Mouse (Mus musculus) olfactory bulb, adult 2 months (tissue): ENCODE data around the gene Sctr. TPM values are rescaled to one million over a fixed set of nuclear protein-coding genes. Genes with fewer than 3 reads are reported as not detected.

ENCODE experiments used
- H3K27ac ChIP-seq: fragments of 200-500 bp; 2 replicates; pipeline ENCODE4 v1.5.1; 2012; ENCODE audit warnings: low read depth, low read length; ENCODE audit not compliant: insufficient read depth
- H3K4me1 ChIP-seq: fragments of 200-500 bp; 2 replicates; pipeline ENCODE4 v1.6.1; 2012; ENCODE audit warnings: low read length; ENCODE audit not compliant: control insufficient read depth, insufficient read depth
- H3K4me3 ChIP-seq: fragments of 200-500 bp; 2 replicates; pipeline ENCODE4 v1.5.1; 2012; ENCODE audit warnings: mild to moderate bottlenecking, low read depth, low read length, moderate library complexity; ENCODE audit not compliant: insufficient read depth
- CTCF ChIP-seq: fragments of 200-500 bp; IDR thresholded peaks from 2 replicates; pipeline ENCODE4 v1.5.1; 2012; ENCODE audit warnings: low read depth, mild to moderate bottlenecking, low read length, moderate library complexity; ENCODE audit not compliant: insufficient read depth
- POLR2A ChIP-seq: fragments of 200-500 bp; IDR thresholded peaks from 2 replicates; pipeline ENCODE4 v1.6.1; 2012; ENCODE audit warnings: mild to moderate bottlenecking, low read depth, low read length, moderate library complexity; ENCODE audit not compliant: insufficient read depth
- WGBS: fragments of 180-500 bp; shearing (Covaris S2); methylation state at CpG from one replicate; pipeline ENCODE4 v1.1.7; 2018; 5-methylcytosine and 5-hydroxymethylcytosine counted together
- polyA plus RNA-seq: library from polyadenylated mRNA; stranded (reverse); fragments of >200 nt; gene quantifications from 2 replicates; pipeline ENCODE4 v1.2.4, GENCODE M21; 2012; ENCODE audit warnings: low replicate concordance; ENCODE audit not compliant: missing spikeins, insufficient read depth, insufficient read length

Sctr gene
- not detected in 2 replicates for polyA plus RNA-seq

DNA sequence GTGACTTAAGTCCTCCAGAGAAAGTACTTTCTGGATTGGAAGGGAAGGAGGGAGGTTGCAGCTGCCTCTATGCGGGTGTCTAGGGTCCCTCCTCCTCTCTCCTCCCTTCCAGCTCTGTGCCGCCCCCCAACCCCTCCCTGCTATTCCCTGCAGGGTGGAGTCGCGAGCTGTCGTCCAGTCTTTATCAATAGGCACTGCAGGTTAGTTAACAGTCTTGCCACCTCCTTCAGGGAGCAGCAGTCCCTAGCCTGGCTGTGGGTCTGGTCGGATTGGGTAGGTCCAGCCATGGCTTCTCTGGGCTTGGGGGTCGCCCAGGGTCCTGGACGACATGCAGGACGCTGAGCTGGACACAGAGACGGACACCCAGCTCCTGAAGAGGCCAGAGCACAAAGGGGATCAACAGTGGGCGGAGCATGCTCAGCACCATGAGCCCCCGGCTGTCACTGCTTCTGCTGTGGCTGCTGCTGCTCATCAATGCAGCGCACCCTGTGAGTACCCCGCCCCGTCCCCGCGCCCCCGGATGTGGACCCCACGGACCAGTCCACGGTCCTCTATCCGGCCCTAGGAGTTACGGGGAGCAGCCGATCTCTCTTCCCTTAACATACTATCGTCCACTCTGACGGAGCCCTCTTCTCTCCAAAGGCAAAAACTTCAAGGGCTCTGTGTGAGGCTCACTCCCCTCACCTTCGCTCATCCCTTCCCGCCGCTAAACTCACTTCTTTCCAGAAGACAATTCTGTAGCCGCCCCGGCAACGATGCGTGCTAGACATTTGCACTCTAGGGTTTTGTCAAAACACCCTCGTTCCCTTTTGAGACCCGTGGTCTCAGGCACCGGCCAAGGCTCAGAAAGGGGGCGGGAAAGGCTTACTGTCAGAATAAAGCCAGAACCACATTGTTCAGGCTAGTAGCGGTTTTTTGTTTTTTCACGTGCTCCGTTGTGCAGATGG is at the start of gene Sctr:
Gene Sctr, plus strand, starts transcription at position 51 of the 947 bp plus-strand sequence.
- H3K4me3 ChIP-seq: peak within 1 kb of the TSS; percentile 4; the same call in 1 of the 2 replicates
- TF ChIP-seq CTCF (no peak), POLR2A (no peak)
- H3K27ac ChIP-seq: no peak within 1 kb of the TSS
- H3K4me1 ChIP-seq: peaks cover 14% of the 10 kb centered on the region
- 3% methylated on average over 39 of the region's 39 CpGs for WGBS

GRCm38 (mm10) chr1:119957716-119958222 is 48.9 kb upstream of the Sctr start:
- WGBS: 48% methylated on average over 9 of the region's 9 CpGs
- Histone ChIP-seq H3K4me3 (no peak overlapping the region), H3K4me1 (no peaks in the 10 kb centered on the region), H3K27ac (no peak overlapping the region)
- TF ChIP-seq POLR2A: no peak
- no peak for TF ChIP-seq CTCF

GRCm38 (mm10) chr1:119959464-119959863 is 47.2 kb upstream of the Sctr start:
- TF ChIP-seq POLR2A (no peak), CTCF (no peak)
- no peaks in the 10 kb centered on the region for H3K4me1 ChIP-seq
- 92% methylated on average over 4 of the region's 4 CpGs for WGBS
- no peak overlapping the region for H3K27ac ChIP-seq
- H3K4me3 ChIP-seq: no peak overlapping the region

DNA sequence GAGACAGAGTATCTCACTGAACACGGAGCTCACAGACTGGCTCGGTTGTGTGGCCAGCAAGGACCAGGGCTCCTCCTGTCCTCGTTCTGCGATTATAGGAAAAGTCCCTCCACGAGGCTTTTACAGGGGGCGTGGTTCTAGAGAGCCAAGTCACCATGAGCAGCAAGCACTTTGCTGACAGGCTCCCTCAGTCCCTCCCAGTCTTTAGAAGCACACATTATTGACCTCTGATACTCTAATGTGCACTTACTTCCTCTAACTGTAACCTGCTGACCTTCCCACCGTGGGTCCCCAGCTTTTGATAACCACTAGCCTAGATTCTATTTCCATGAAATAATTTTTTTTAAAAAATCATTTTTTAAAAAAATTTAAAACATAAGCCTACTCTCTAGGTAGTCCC is 46.8 kb upstream of the Sctr start:
- TF ChIP-seq POLR2A: no peak
- TF ChIP-seq CTCF: no peak
- Histone ChIP-seq H3K4me3 (no peak overlapping the region), H3K27ac (no peak overlapping the region), H3K4me1 (no peaks in the 10 kb centered on the region)
- WGBS: 78% methylated on average over 7 of the region's 7 CpGs

- 67% methylated on average over 12 of the region's 12 CpGs for WGBS
- no peak overlapping the region for H3K4me3 ChIP-seq
- no peak for TF ChIP-seq POLR2A
- no peak for TF ChIP-seq CTCF
- no peak overlapping the region for H3K27ac ChIP-seq
- no peaks in the 10 kb centered on the region for H3K4me1 ChIP-seq
Measured at GRCm38 (mm10) chr1:119965804-119966514, 40.7 kb upstream of the Sctr start.

GRCm38 (mm10) chr1:119973117-119973516 is 33.6 kb upstream of the Sctr start:
- TF ChIP-seq CTCF (no peak), POLR2A (no peak)
- Histone ChIP-seq H3K4me1 (no peaks in the 10 kb centered on the region), H3K27ac (no peak overlapping the region), H3K4me3 (no peak overlapping the region)
- 59% methylated on average over 4 of the region's 4 CpGs for WGBS

- WGBS: 91% methylated on average over 4 of the region's 4 CpGs
- no peak for TF ChIP-seq POLR2A
- TF ChIP-seq CTCF: no peak
- H3K27ac ChIP-seq: no peak overlapping the region
- no peak overlapping the region for H3K4me3 ChIP-seq
- no peaks in the 10 kb centered on the region for H3K4me1 ChIP-seq
Measured at GRCm38 (mm10) chr1:119975141-119975540, 31.6 kb upstream of the Sctr start.

DNA sequence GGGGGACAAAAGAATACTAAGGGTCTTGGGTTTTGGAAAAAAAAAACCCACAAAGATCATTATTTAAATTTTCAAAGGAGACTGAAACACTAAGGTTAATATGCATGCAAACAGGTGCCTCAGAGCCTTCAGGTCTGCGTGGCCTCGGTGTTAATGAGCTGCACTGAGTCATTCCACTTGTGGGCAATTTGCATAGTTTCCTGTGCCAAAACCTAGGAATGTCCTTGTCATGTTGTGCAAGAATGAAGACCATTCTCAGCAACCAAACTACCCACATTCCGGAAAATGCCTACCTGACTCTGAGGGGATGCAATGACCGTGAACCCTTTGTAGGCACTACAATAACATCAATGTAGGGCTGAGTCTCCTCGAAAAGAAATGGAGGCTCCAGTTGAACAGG is 20.1 kb upstream of the Sctr start:
- WGBS: 60% methylated on average over 5 of the region's 5 CpGs
- no peak for TF ChIP-seq CTCF
- no peak for TF ChIP-seq POLR2A
- Histone ChIP-seq H3K4me1 (no peaks in the 10 kb centered on the region), H3K4me3 (no peak overlapping the region), H3K27ac (no peak overlapping the region)
